Mouse (Mus musculus) lung, embryonic 15.5 days (tissue): Measurements from ENCODE around the gene Fcho1. TPM values are rescaled to one million over a fixed set of nuclear protein-coding genes. Genes with fewer than 3 reads are reported as not detected.
"Not testable (repeated sequence)": the region's sequence is repeated elsewhere in the genome, so short reads cannot be mapped to it uniquely, and the experiment has no call there.

Source experiments
- ATAC-seq: fragments of 200-750 bp; cut with Nextera tagmentation; 2 replicates; pipeline ENCODE4 v1.8.0; 2017; ENCODE audit warnings: moderate number of reproducible peaks, borderline replicate concordance; ENCODE audit not compliant: low FRiP score, low TSS enrichment; ENCODE audit errors: extremely low read depth
- H3K27ac ChIP-seq: fragments of 300-500 bp; sonication (generic); 2 replicates; pipeline ENCODE4 v1.5.1; 2015; ENCODE audit warnings: moderate library complexity, mild to moderate bottlenecking, inconsistent platforms
- H3K27me3 ChIP-seq: fragments of 300-500 bp; sonication (generic); 2 replicates; pipeline ENCODE4 v1.6.1; 2015; ENCODE audit warnings: inconsistent platforms
- H3K36me3 ChIP-seq: fragments of 300-500 bp; sonication (generic); 2 replicates; pipeline ENCODE4 v1.6.1; 2015; ENCODE audit warnings: inconsistent platforms
- H3K4me1 ChIP-seq: fragments of 300-500 bp; sonication (generic); 2 replicates; pipeline ENCODE4 v1.6.1; 2015; ENCODE audit warnings: inconsistent platforms
- H3K4me2 ChIP-seq: fragments of 300-500 bp; sonication (generic); 2 replicates; pipeline ENCODE4 v1.6.1; 2015; ENCODE audit warnings: inconsistent platforms, mild to moderate bottlenecking, moderate library complexity
- H3K4me3 ChIP-seq: fragments of 300-500 bp; sonication (generic); 2 replicates; pipeline ENCODE4 v1.5.1; 2015; ENCODE audit warnings: mild to moderate bottlenecking, inconsistent platforms
- H3K9ac ChIP-seq: fragments of 300-500 bp; sonication (generic); 2 replicates; pipeline ENCODE4 v1.6.1; 2015; ENCODE audit warnings: inconsistent platforms
- H3K9me3 ChIP-seq: fragments of 300-500 bp; sonication (generic); 2 replicates; pipeline ENCODE4 v1.6.1; 2016; ENCODE audit warnings: inconsistent platforms
- WGBS: fragments of 180-500 bp; shearing (Covaris S2); methylation state at CpG from one replicate; pipeline ENCODE4 v1.1.7; 2015; 5-methylcytosine and 5-hydroxymethylcytosine counted together
- polyA plus RNA-seq: library from polyadenylated mRNA; unstranded; fragments of >200 nt; fragmentation: Nextera tagmentation; extraction: Ambion mirVana; gene quantifications from 2 replicates; pipeline ENCODE4 v1.2.1, GENCODE M21; 2015

The Fcho1 gene
- 4.8 and 7.6 TPM in 2 replicates for polyA plus RNA-seq

- H3K27me3 ChIP-seq: peaks cover 35% of the 10 kb centered on the region
- no peaks in the 10 kb centered on the region for H3K36me3 ChIP-seq
- H3K4me1 ChIP-seq: peaks cover 10% of the 10 kb centered on the region; the same call in 1 of the 2 replicates
- peak within 1 kb of the TSS; percentile 29 for H3K9ac ChIP-seq
- H3K4me2 ChIP-seq: peak within 1 kb of the TSS; percentile 72
- peak within 1 kb of the TSS; percentile 54 for H3K4me3 ChIP-seq
- ATAC-seq: peak; percentile 71
- 1% methylated on average over 43 of the region's 54 CpGs for WGBS
- no peaks in the 10 kb centered on the region for H3K9me3 ChIP-seq
- H3K27ac ChIP-seq: no peak within 1 kb of the TSS
These were observed at the start of gene Fcho1 for GRCm38 (mm10) chr8:71725122-71725924. Gene Fcho1 (minus strand): TSS chr8:71725716.

DNA sequence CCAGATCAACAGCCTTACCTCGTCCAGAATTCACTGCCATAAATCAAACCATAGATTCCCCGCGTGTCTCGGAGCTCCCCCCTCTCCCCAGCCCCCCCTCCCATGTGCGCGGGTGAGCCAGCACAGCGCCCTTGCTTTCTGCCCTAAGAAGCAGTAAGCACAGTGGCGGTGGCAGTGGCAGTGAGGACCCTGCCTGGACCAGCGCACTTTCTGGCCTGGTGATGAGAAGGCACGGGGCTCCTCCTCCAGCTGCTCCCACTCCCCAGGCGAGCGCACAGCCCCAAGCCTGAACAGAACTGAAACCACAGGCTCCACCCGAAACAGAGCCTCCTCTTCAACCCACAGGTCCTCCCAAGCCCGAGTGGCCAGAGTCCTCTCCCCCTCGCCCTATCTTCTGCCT is 45.8 kb upstream of the Fcho1 start:
- no peak overlapping the region for H3K4me3 ChIP-seq
- no peak overlapping the region for H3K4me2 ChIP-seq
- H3K4me1 ChIP-seq: no peaks in the 10 kb centered on the region
- no peaks in the 10 kb centered on the region for H3K36me3 ChIP-seq
- H3K27me3 ChIP-seq: no peaks in the 10 kb centered on the region
- no peak overlapping the region for H3K9ac ChIP-seq
- no peak overlapping the region for H3K27ac ChIP-seq
- H3K9me3 ChIP-seq: peaks cover 8% of the 10 kb centered on the region; the same call in 1 of the 2 replicates
- 86% methylated on average over 15 of the region's 15 CpGs for WGBS
- ATAC-seq: no peak

DNA sequence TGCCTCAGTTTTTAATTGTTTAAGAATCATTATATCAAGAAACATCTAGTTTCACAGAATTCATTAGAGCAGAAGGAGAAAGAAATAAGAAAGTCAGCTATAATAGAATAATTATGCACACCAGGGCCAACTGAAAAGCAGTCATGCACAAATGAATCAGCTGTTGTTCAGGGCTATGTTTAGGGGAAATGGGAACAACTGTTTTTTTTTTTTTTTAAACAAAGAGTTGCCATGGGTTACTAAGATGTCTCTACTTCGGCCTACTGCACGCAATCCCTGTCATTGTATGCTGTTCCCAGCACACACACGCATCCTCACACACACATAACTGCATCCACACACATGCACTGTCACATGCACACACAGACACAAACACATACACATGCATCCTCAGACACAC is 33.3 kb upstream of the Fcho1 start:
- Histone ChIP-seq H3K4me3 (no peak overlapping the region), H3K36me3 (no peaks in the 10 kb centered on the region), H3K9ac (no peak overlapping the region), H3K9me3 (no peaks in the 10 kb centered on the region), H3K4me1 (no peaks in the 10 kb centered on the region), H3K4me2 (no peak overlapping the region), H3K27ac (no peak overlapping the region), H3K27me3 (no peaks in the 10 kb centered on the region)
- ATAC-seq: no peak
- WGBS: 89% methylated on average over 3 of the region's 3 CpGs

DNA sequence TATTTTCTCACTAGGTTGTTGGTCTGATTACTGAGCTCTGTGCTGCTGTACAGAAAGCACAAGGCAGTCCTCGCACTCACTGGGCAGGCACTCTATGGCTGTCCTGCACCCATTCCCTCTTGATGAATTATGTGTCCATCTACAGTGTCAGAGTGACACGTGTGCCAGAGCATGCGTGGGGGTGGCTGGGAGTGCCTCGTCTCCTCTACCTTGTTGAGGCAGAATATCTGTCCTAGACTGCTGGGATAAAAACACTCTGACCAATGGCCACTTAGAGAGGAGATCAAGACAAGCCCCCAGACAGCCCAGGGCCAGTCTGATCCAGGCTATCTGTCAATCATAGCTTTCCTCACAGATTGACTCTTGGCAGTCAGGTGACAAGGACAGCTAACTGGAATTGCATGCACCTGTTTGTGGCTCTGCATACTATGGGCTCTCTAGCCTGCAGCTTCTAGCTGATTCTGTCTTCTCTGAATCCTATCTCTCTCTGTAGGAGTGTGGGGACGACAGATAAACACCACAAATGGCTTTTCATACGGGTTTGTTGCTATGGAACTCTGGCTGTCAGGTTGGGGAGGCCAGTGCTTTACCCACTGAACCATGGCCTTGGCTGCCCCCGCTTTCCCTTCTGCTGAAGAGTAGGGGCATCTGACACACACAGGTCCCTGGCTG is 27.5 kb upstream of the Fcho1 start:
- not testable (repeated sequence) for H3K36me3 ChIP-seq, H3K4me2 ChIP-seq, H3K4me1 ChIP-seq, H3K9ac ChIP-seq, H3K9me3 ChIP-seq, H3K27ac ChIP-seq, H3K27me3 ChIP-seq, ATAC-seq, H3K4me3 ChIP-seq
- 64% methylated on average over 7 of the region's 7 CpGs for WGBS

DNA sequence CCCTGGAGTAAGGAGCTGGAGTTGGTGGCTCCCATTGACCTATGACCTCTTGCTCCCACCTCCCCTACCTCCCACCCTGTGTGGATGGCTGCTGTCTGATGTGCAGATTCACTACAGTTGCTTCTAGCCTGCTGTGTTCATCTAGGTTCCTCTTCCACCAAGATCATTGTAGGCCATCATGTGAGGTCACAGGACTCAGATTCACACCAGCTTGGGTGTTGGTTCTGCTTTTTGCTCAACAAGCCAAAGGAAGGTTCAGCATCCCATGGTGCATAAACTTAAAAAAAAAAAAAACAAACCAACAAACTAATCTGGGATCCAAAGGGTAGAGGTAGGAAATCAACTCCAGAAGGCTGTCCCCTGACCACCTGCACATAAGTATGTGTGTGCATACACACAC is 26.7 kb upstream of the Fcho1 start:
- H3K27ac ChIP-seq, H3K27me3 ChIP-seq, ATAC-seq, H3K9ac ChIP-seq, H3K36me3 ChIP-seq, H3K4me3 ChIP-seq, H3K4me1 ChIP-seq, H3K9me3 ChIP-seq, H3K4me2 ChIP-seq: not testable (repeated sequence)

DNA sequence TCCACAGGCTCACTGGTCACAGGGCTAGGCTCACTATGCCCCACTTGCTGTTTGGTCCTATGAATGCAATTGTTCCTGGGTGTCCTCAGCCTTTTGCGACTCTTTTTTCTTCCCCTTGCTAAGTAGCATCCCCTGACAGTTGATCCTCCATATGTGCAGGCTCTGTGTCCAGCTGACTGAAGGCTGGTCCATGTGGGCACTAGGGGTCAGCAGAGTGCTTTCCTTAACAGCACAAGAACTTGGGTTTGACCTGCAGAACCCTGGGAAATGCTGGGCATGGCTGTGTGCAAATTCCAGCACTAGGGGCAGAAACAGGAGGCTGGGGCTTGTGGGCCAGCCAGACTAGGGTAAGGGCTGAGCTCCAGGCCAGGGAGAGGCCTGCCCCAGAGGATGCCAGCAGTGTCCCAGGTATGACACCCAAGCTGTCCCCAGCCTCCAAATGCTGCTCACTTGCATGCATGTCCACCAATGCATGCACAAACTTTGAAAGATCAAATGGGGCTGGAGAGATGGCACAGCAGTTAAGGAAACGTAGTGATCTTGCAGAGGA is 25.9 kb upstream of the Fcho1 start:
- H3K4me2 ChIP-seq, H3K9ac ChIP-seq, H3K27me3 ChIP-seq, H3K9me3 ChIP-seq, H3K4me3 ChIP-seq, H3K27ac ChIP-seq, H3K4me1 ChIP-seq, H3K36me3 ChIP-seq: not testable (repeated sequence)
- ATAC-seq: 0 out of 2 replicates have a peak, but pooled peaks have one; percentile 33
- 36% methylated on average over 2 of the region's 2 CpGs for WGBS

- not testable (repeated sequence) for H3K4me1 ChIP-seq, H3K4me3 ChIP-seq, H3K9ac ChIP-seq, ATAC-seq, H3K27me3 ChIP-seq, H3K4me2 ChIP-seq, H3K36me3 ChIP-seq, H3K27ac ChIP-seq, H3K9me3 ChIP-seq
- 72% methylated on average over 6 of the region's 6 CpGs for WGBS
These were observed 24.0 kb upstream of the Fcho1 start for GRCm38 (mm10) chr8:71749321-71750075.

DNA sequence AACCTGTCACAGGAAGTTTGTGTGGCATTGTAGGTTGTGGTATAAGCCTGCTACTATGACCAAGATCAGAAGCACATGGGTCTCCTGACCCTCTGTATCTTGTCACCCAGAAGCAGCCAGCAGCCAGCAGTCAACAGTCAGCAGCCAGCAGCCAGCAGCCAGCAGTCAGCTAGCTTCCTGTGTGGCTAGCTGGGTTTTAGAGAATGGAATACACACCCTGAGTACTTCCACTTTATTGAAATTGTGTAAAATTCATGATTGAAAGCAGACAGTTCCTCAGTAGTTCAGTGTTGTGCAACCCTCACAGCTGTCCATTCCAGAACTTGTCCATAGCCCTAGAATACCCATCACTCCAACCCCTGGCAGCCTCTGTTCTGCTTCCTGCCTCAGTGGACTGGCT is 21.6 kb upstream of the Fcho1 start:
- not testable (repeated sequence) for H3K36me3 ChIP-seq, H3K27ac ChIP-seq, ATAC-seq, H3K4me1 ChIP-seq, H3K4me2 ChIP-seq, H3K27me3 ChIP-seq, H3K9me3 ChIP-seq, H3K9ac ChIP-seq, H3K4me3 ChIP-seq

DNA sequence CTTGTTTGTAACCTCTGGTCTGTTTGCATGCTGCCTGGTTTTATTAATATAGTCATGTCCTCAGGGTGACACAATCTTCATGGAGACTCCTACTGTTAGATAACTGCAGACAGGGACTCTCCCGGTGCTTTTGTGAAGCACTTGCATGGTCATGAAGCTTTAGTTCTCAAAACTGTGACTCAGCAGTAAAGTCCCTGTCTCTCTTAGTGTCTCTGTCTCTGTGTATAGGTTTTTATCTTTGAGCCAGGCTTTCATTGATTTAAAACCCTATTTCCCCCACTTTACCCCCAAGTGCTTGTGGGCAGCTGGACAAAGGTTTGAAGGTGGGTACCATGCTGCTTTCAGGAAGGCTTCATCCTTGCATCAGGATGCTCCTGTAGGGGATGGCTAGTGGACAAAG is 19.8 kb upstream of the Fcho1 start:
- ATAC-seq: no peak
- Histone ChIP-seq H3K9ac (no peak overlapping the region), H3K9me3 (no peaks in the 10 kb centered on the region), H3K4me1 (peaks cover 5% of the 10 kb centered on the region; the same call in 1 of the 2 replicates), H3K4me2 (no peak overlapping the region), H3K27ac (no peak overlapping the region), H3K36me3 (no peaks in the 10 kb centered on the region), H3K27me3 (no peaks in the 10 kb centered on the region), H3K4me3 (no peak overlapping the region)
- WGBS: 87% methylated on average over 1 of the region's 1 CpGs

GRCm38 (mm10) chr8:71742783-71743182 is 17.3 kb upstream of the Fcho1 start:
- no peaks in the 10 kb centered on the region for H3K9me3 ChIP-seq
- H3K27me3 ChIP-seq: no peaks in the 10 kb centered on the region
- H3K4me2 ChIP-seq: no peak overlapping the region
- no peak overlapping the region for H3K27ac ChIP-seq
- H3K4me3 ChIP-seq: no peak overlapping the region
- WGBS: 65% methylated on average over 2 of the region's 2 CpGs
- no peaks in the 10 kb centered on the region for H3K36me3 ChIP-seq
- no peak overlapping the region for H3K9ac ChIP-seq
- peaks cover 5% of the 10 kb centered on the region; the same call in 1 of the 2 replicates for H3K4me1 ChIP-seq
- no peak for ATAC-seq

GRCm38 (mm10) chr8:71741687-71742114 is 16.2 kb upstream of the Fcho1 start:
- no peak overlapping the region for H3K9ac ChIP-seq
- 4% methylated on average over 19 of the region's 19 CpGs for WGBS

More at GRCm38 (mm10) chr8:71741687-71742114, 16.2 kb upstream of the Fcho1 start:
- Histone ChIP-seq H3K27me3 (no peaks in the 10 kb centered on the region), H3K9me3 (no peaks in the 10 kb centered on the region), H3K4me2 (peak overlapping the region; percentile 50), H3K4me3 (peak overlapping the region; percentile 16; the same call in 1 of the 2 replicates), H3K27ac (no peak overlapping the region), H3K36me3 (no peaks in the 10 kb centered on the region), H3K4me1 (peaks cover 5% of the 10 kb centered on the region; the same call in 1 of the 2 replicates)
- peak; percentile 80 for ATAC-seq
